In genomic region chr7:70331243-70332063, GRCm38 (mm10) we compare ENCODE assay signal across 8 mouse cellular contexts. TPM values are rescaled to one million over a fixed set of nuclear protein-coding genes. Genes with fewer than 3 reads are reported as not detected.
DNase-seq lines count a peak whose midpoint lies in the region; ATAC-seq and TF ChIP-seq lines count a peak whose summit lies in the region.

No protein-coding gene starts in this region.

- WGBS in heart, embryonic 13.5 days: under 1% methylated on average over 48 of the region's 48 CpGs

- no peaks in the 10 kb centered on the region for H3K9me3 ChIP-seq in heart, embryonic 13.5 days

- peak overlapping the region; percentile 79 for H3K4me2 ChIP-seq in heart, embryonic 13.5 days

- no peak for TF ChIP-seq CTCF in testis, adult 2 months (IDR thresholded peaks at IDR 0.05; ENCODE audit: control insufficient read depth, insufficient read depth, insufficient replicate concordance, low read depth, low read length)

- peak overlapping the region; percentile 54 for H3K4me3 ChIP-seq in heart, embryonic 13.5 days
- H3K4me3 ChIP-seq in testis, adult 2 months (ENCODE audit: control insufficient read depth, low read depth, low read length): peak overlapping the region; percentile 68

- no peak overlapping the region for H3K27ac ChIP-seq in heart, embryonic 13.5 days (replicated peaks)
- peak overlapping the region; percentile 74 for H3K27ac ChIP-seq in testis, adult 2 months (ENCODE audit: control insufficient read depth, insufficient read depth, low read depth, low read length)

- DNase-seq in MN1 (ENCODE audit: low spot score): peak; percentile 56
- DNase-seq in brain, adult 2 months (ENCODE audit: low read depth, low spot score): peak; percentile 36
- peak; percentile 90 for DNase-seq in kidney, postnatal 10 days
- DNase-seq in lung, postnatal 36 days: peak; percentile 62

- TF ChIP-seq POLR2A in testis, adult 2 months (IDR thresholded peaks at IDR 0.05; ENCODE audit: control insufficient read depth, low read depth, low read length): no peak; the same call in 1 of the 2 replicates

- peaks cover 29% of the 10 kb centered on the region for H3K4me1 ChIP-seq in heart, embryonic 13.5 days
- H3K4me1 ChIP-seq in testis, adult 2 months (ENCODE audit: control insufficient read depth, insufficient read depth, low read length): peaks cover 16% of the 10 kb centered on the region

- peak overlapping the region; percentile 76 for H3K9ac ChIP-seq in heart, embryonic 13.5 days

- peaks cover 99% of the 10 kb centered on the region for H3K27me3 ChIP-seq in heart, embryonic 13.5 days (replicated peaks)
- peaks cover 2% of the 10 kb centered on the region; the same call in 1 of the 2 replicates for H3K27me3 ChIP-seq in testis, adult 2 months (ENCODE audit: control insufficient read depth, insufficient read depth, low read length)

- ATAC-seq in heart, embryonic 13.5 days (ENCODE audit: extremely low read depth, insufficient number of reproducible peaks, low FRiP score, low TSS enrichment): 0 out of 2 replicates have a peak, but pooled peaks have one; percentile 19
- ATAC-seq in CD4-positive, CD25-positive, alpha-beta regulatory T cell, adult 4 months: no peak
- ATAC-seq in megakaryocyte-erythroid progenitor cell, adult 5-6 weeks (replicated peaks; ENCODE audit: low FRiP score, low TSS enrichment, poor library complexity, severe bottlenecking): no peak; the same call in 1 of the 2 replicates

- H3K36me3 ChIP-seq in heart, embryonic 13.5 days: no peaks in the 10 kb centered on the region
- H3K36me3 ChIP-seq in testis, adult 2 months (ENCODE audit: control insufficient read depth, insufficient read depth, low read length): no peaks in the 10 kb centered on the region

RNA-seq across cellular contexts. Expression of gene Nr2f2, which starts 35.1 kb away (rescaled TPM):
- 24.5 and 27.3 TPM in 2 replicates for polyA plus RNA-seq in heart, embryonic 13.5 days (2015; fragmentation: Nextera tagmentation; extraction: Ambion mirVana)
- 11.3 and 14.8 TPM in 2 replicates for polyA plus RNA-seq in testis, adult 2 months (2012; rRNA removed)
- not detected for polyA plus RNA-seq in CD4-positive, CD25-positive, alpha-beta regulatory T cell, adult 4 months (2017; shearing (Covaris generic))
- total RNA-seq in megakaryocyte-erythroid progenitor cell, adult 5-6 weeks (2014; fragmentation: Nextera tagmentation): not detected in 2 replicates
- total RNA-seq in megakaryocyte-erythroid progenitor cell, adult 5-6 weeks (2017): not detected in 2 replicates

Comparison
In these comparisons a context has a peak if more than half of its experiments do, and no peak if none do; other contexts are left out.
1. DNase-seq: peak in every context shown above with its lines; median percentile 90 in kidney, postnatal 10 days; 62 in lung, postnatal 36 days; 56 in MN1; 36 in brain, adult 2 months.
2. RNA of gene Nr2f2, which starts 35.1 kb away (polyA plus RNA-seq): 24.5 to 27.3 TPM in heart, embryonic 13.5 days and 11.3 to 14.8 TPM in testis, adult 2 months; not detected in CD4-positive, CD25-positive, alpha-beta regulatory T cell, adult 4 months; every median in the first group is over 10 times any median in the second.